Mouse (Mus musculus) megakaryocyte progenitor cell, adult 5-6 weeks (primary cell): Measurements from ENCODE around the gene Plk4. TPM values are rescaled to one million over a fixed set of nuclear protein-coding genes. Genes with fewer than 3 reads are reported as not detected.
"Not testable (repeated sequence)": the region's sequence is repeated elsewhere in the genome, so short reads cannot be mapped to it uniquely, and the experiment has no call there.

ENCODE experiments used
- ATAC-seq: replicated peaks from 2 replicates; pipeline ENCODE4 v1.8.0; 2016; ENCODE audit warnings: mild to moderate bottlenecking, moderate TSS enrichment, inconsistent platforms; ENCODE audit not compliant: poor library complexity
- total RNA-seq, 2 experiments: library from RNA; stranded (forward) in 1 of 2; stranded (reverse) in 1 of 2; fragments of 157-497, 149-512 nt in 1 of 2; fragments of 200-1000 nt in 1 of 2; gene quantifications; 2 replicates each; pipeline versions ENCODE4 v1.2.3 to v1.2.4; 2015 to 2017

The Plk4 gene
- total RNA-seq (2015) (76.6 and 80.1 TPM in 2 replicates), total RNA-seq (2017) (76.3 and 107 TPM in 2 replicates)

GRCm38 (mm10) chr3:40799530-40800372, at the start of gene Plk4:
Plk4 (plus strand) TSS chr3:40800019.
- peak; percentile 73 for ATAC-seq

- no peak for ATAC-seq
These were observed 39.1 kb upstream of the Plk4 start for GRCm38 (mm10) chr3:40760746-40761145.

- no peak for ATAC-seq
These were observed 38.5 kb upstream of the Plk4 start for GRCm38 (mm10) chr3:40761312-40761711.

- ATAC-seq: no peak
These were observed 6.0 kb upstream of the Plk4 start for GRCm38 (mm10) chr3:40793783-40794182.

GRCm38 (mm10) chr3:40798054-40798453, 1.8 kb upstream of the Plk4 start:
- no peak for ATAC-seq

GRCm38 (mm10) chr3:40798500-40798899, 1.3 kb upstream of the Plk4 start:
- peak; percentile 76 for ATAC-seq

- ATAC-seq: peak; percentile 53
These were observed 579 bp downstream of the Plk4 start for GRCm38 (mm10) chr3:40800373-40800823.

GRCm38 (mm10) chr3:40806871-40807270, 7.1 kb downstream of the Plk4 start:
- no peak for ATAC-seq

- ATAC-seq: no peak
These were observed 8.9 kb downstream of the Plk4 start for GRCm38 (mm10) chr3:40808686-40809085.

- ATAC-seq: no peak
These were observed 10.1 kb downstream of the Plk4 start for GRCm38 (mm10) chr3:40809894-40810293.

GRCm38 (mm10) chr3:40813275-40813674, 13.5 kb downstream of the Plk4 start:
- ATAC-seq: no peak

- not testable (repeated sequence) for ATAC-seq
These were observed 45.7 kb downstream of the Plk4 start for GRCm38 (mm10) chr3:40845521-40845920.

GRCm38 (mm10) chr3:40846473-40846956, 46.7 kb downstream of the Plk4 start, which contains the start of gene Mfsd8:
Mfsd8 (minus strand) TSS chr3:40846886.
- ATAC-seq: peak; percentile 93

- not testable (repeated sequence) for ATAC-seq
These were observed 47.0 kb downstream of the Plk4 start, which contains the start of gene Abhd18 for GRCm38 (mm10) chr3:40846957-40847017. Abhd18 (plus strand) TSS chr3:40846970.

- peak; percentile 56 for ATAC-seq
These were observed 47.2 kb downstream of the Plk4 start for GRCm38 (mm10) chr3:40847018-40847417.

- ATAC-seq: not testable (repeated sequence)
These were observed 48.1 kb downstream of the Plk4 start for GRCm38 (mm10) chr3:40847936-40848335.

GRCm38 (mm10) chr3:40853123-40853738, 53.4 kb downstream of the Plk4 start:
- ATAC-seq: not testable (repeated sequence)

Other genes starting within 250 kb of the Plk4 start
- not detected in 2 replicates for gene Slc25a31, start 91.2 kb upstream of the Plk4 start, total RNA-seq (2015)
- gene Slc25a31, start 91.2 kb upstream of the Plk4 start, total RNA-seq (2017): not detected in 2 replicates
- 39.7 and 45.1 TPM in 2 replicates for gene Hspa4l, start 55.5 kb upstream of the Plk4 start, total RNA-seq (2015)
- 54.6 and 55.7 TPM in 2 replicates for gene Hspa4l, start 55.5 kb upstream of the Plk4 start, total RNA-seq (2017)
- 9.2 and 12.9 TPM in 2 replicates for gene Mfsd8, start 46.9 kb downstream of the Plk4 start, total RNA-seq (2015)
- gene Mfsd8, start 46.9 kb downstream of the Plk4 start, total RNA-seq (2017): 4.2 and 6.5 TPM in 2 replicates
- gene Abhd18, start 47.0 kb downstream of the Plk4 start, total RNA-seq (2015): 4.7 and 6.5 TPM in 2 replicates
- gene Abhd18, start 47.0 kb downstream of the Plk4 start, total RNA-seq (2017): 3.9 and 7.4 TPM in 2 replicates
- gene 1700034I23Rik, start 102.5 kb downstream of the Plk4 start, total RNA-seq (2015): not detected in 2 replicates
- not detected in 2 replicates for gene 1700034I23Rik, start 102.5 kb downstream of the Plk4 start, total RNA-seq (2017)
- gene Larp1b, start 149.8 kb downstream of the Plk4 start, total RNA-seq (2015): 24.0 and 28.6 TPM in 2 replicates
- gene Larp1b, start 149.8 kb downstream of the Plk4 start, total RNA-seq (2017): 33.5 and 43.6 TPM in 2 replicates